Mouse (Mus musculus) midbrain, embryonic 16.5 days (tissue): ENCODE results near the gene Mitf. TPM values are rescaled to one million over a fixed set of nuclear protein-coding genes. Genes with fewer than 3 reads are reported as not detected.

Source experiments
- ATAC-seq: fragments of 200-750 bp; cut with Nextera tagmentation; 2 replicates; pipeline ENCODE4 v1.8.0; 2017; ENCODE audit warnings: moderate TSS enrichment
- H3K27ac ChIP-seq: fragments of 300-500 bp; sonication (generic); 2 replicates; pipeline ENCODE4 v1.5.1; 2014; ENCODE audit warnings: mild to moderate bottlenecking, low read length, mixed read lengths
- H3K27me3 ChIP-seq: fragments of 300-500 bp; sonication (generic); 2 replicates; pipeline ENCODE4 v1.6.1; 2014; ENCODE audit warnings: low read depth, low read length, mixed read lengths; ENCODE audit not compliant: control insufficient read depth, insufficient read depth
- H3K36me3 ChIP-seq: fragments of 300-500 bp; sonication (generic); 2 replicates; pipeline ENCODE4 v1.6.1; 2014; ENCODE audit warnings: mild to moderate bottlenecking, low read length, moderate library complexity, mixed read lengths; ENCODE audit not compliant: control insufficient read depth, insufficient read depth
- H3K4me1 ChIP-seq: fragments of 300-500 bp; sonication (generic); 2 replicates; pipeline ENCODE4 v1.6.1; 2014; ENCODE audit warnings: mild to moderate bottlenecking, low read length, mixed read lengths; ENCODE audit not compliant: control insufficient read depth, insufficient read depth
- H3K4me2 ChIP-seq: fragments of 300-500 bp; sonication (generic); 2 replicates; pipeline ENCODE4 v1.6.1; 2014; ENCODE audit warnings: mild to moderate bottlenecking, low read length, mixed read lengths
- H3K4me3 ChIP-seq: fragments of 300-500 bp; sonication (generic); 2 replicates; pipeline ENCODE4 v1.5.1; 2014; ENCODE audit warnings: low read depth, mild to moderate bottlenecking, low read length, moderate library complexity, mixed read lengths
- H3K9ac ChIP-seq: fragments of 300-500 bp; sonication (generic); 2 replicates; pipeline ENCODE4 v1.6.1; 2014; ENCODE audit warnings: low read depth, low read length, mixed read lengths
- H3K9me3 ChIP-seq: fragments of 300-500 bp; sonication (generic); replicated peaks from 2 replicates; pipeline ENCODE4 v1.6.1; 2014; ENCODE audit warnings: mild to moderate bottlenecking, low read length, mixed read lengths; ENCODE audit not compliant: control insufficient read depth, poor library complexity, severe bottlenecking
- WGBS: fragments of 180-500 bp; shearing (Covaris S2); extraction: QIAGEN DNeasy Blood & Tissue Kit; methylation state at CpG from one replicate; pipeline ENCODE4 v1.1.7; 2014; 5-methylcytosine and 5-hydroxymethylcytosine counted together
- polyA plus RNA-seq: library from polyadenylated mRNA; unstranded; fragments of >200 nt; fragmentation: Nextera tagmentation; extraction: Ambion mirVana; gene quantifications from 2 replicates; pipeline ENCODE4 v1.2.1, GENCODE M21; 2015

The Mitf gene
- polyA plus RNA-seq, 1 experiment from 2014 or later = 1.2 TPM

GRCm38 (mm10) chr6:97952845-97953244 is 146.0 kb downstream of the Mitf start:
- H3K9ac ChIP-seq = no peak overlapping the region
- H3K27ac ChIP-seq = no peak overlapping the region
- 79% methylated on average over 8 of the region's 8 CpGs for WGBS
- H3K36me3 ChIP-seq = no peaks in the 10 kb centered on the region
- no peaks in the 10 kb centered on the region for H3K4me1 ChIP-seq
- no peak overlapping the region for H3K4me2 ChIP-seq
- ATAC-seq = no peak
- no peaks in the 10 kb centered on the region for H3K27me3 ChIP-seq
- no peak overlapping the region for H3K4me3 ChIP-seq
- H3K9me3 ChIP-seq = no peaks in the 10 kb centered on the region

GRCm38 (mm10) chr6:97956121-97956520 is 149.3 kb downstream of the Mitf start:
- Histone ChIP-seq H3K27me3 (no peaks in the 10 kb centered on the region), H3K27ac (no peak overlapping the region), H3K4me2 (no peak overlapping the region), H3K9me3 (no peaks in the 10 kb centered on the region), H3K9ac (no peak overlapping the region), H3K4me3 (no peak overlapping the region), H3K36me3 (no peaks in the 10 kb centered on the region), H3K4me1 (no peaks in the 10 kb centered on the region)
- 81% methylated on average over 6 of the region's 6 CpGs for WGBS
- ATAC-seq = no peak

- no peak for ATAC-seq
- Histone ChIP-seq H3K4me3 (no peak overlapping the region), H3K4me1 (no peaks in the 10 kb centered on the region), H3K27me3 (no peaks in the 10 kb centered on the region), H3K9me3 (no peaks in the 10 kb centered on the region), H3K36me3 (no peaks in the 10 kb centered on the region), H3K27ac (no peak overlapping the region), H3K9ac (no peak overlapping the region), H3K4me2 (no peak overlapping the region)
- WGBS = 95% methylated on average over 10 of the region's 10 CpGs
Observed at GRCm38 (mm10) chr6:97956636-97957035, 149.8 kb downstream of the Mitf start.

- Histone ChIP-seq H3K27me3 (no peaks in the 10 kb centered on the region), H3K4me2 (no peak overlapping the region), H3K9me3 (no peaks in the 10 kb centered on the region), H3K36me3 (no peaks in the 10 kb centered on the region), H3K27ac (no peak overlapping the region), H3K4me3 (no peak overlapping the region), H3K4me1 (no peaks in the 10 kb centered on the region), H3K9ac (no peak overlapping the region)
- 84% methylated on average over 4 of the region's 4 CpGs for WGBS
- no peak for ATAC-seq
Observed at GRCm38 (mm10) chr6:97958276-97958675, 151.4 kb downstream of the Mitf start.

- no peak for ATAC-seq
- no peaks in the 10 kb centered on the region for H3K9me3 ChIP-seq
- no peaks in the 10 kb centered on the region for H3K36me3 ChIP-seq
- H3K9ac ChIP-seq = no peak overlapping the region
- WGBS = 53% methylated on average over 2 of the region's 2 CpGs
- H3K4me2 ChIP-seq = no peak overlapping the region
- H3K27ac ChIP-seq = no peak overlapping the region
- H3K4me1 ChIP-seq = no peaks in the 10 kb centered on the region
- no peaks in the 10 kb centered on the region for H3K27me3 ChIP-seq
- no peak overlapping the region for H3K4me3 ChIP-seq
Observed at GRCm38 (mm10) chr6:97961776-97962175, 154.9 kb downstream of the Mitf start.

GRCm38 (mm10) chr6:97962311-97962710 is 155.5 kb downstream of the Mitf start:
- H3K36me3 ChIP-seq = no peaks in the 10 kb centered on the region
- WGBS = 79% methylated on average over 1 of the region's 1 CpGs

GRCm38 (mm10) chr6:97964750-97965149 is 157.9 kb downstream of the Mitf start:
- Histone ChIP-seq H3K27ac (no peak overlapping the region), H3K36me3 (no peaks in the 10 kb centered on the region), H3K9ac (no peak overlapping the region), H3K4me2 (no peak overlapping the region), H3K27me3 (no peaks in the 10 kb centered on the region), H3K9me3 (no peaks in the 10 kb centered on the region), H3K4me1 (no peaks in the 10 kb centered on the region), H3K4me3 (no peak overlapping the region)
- no peak for ATAC-seq
- WGBS = 67% methylated on average over 3 of the region's 3 CpGs

More at GRCm38 (mm10) chr6:97962311-97962710, 155.5 kb downstream of the Mitf start:
- H3K9ac ChIP-seq = no peak overlapping the region
- H3K27ac ChIP-seq = no peak overlapping the region
- H3K4me3 ChIP-seq = no peak overlapping the region
- H3K9me3 ChIP-seq = no peaks in the 10 kb centered on the region
- ATAC-seq = no peak
- H3K27me3 ChIP-seq = no peaks in the 10 kb centered on the region
- no peaks in the 10 kb centered on the region for H3K4me1 ChIP-seq
- no peak overlapping the region for H3K4me2 ChIP-seq

- no peaks in the 10 kb centered on the region for H3K36me3 ChIP-seq
- H3K4me1 ChIP-seq = no peaks in the 10 kb centered on the region
- H3K9ac ChIP-seq = no peak overlapping the region
- no peak for ATAC-seq
- no peaks in the 10 kb centered on the region for H3K27me3 ChIP-seq
- no peaks in the 10 kb centered on the region for H3K9me3 ChIP-seq
- WGBS = 45% methylated on average over 9 of the region's 9 CpGs
- no peak overlapping the region for H3K4me3 ChIP-seq
- no peak overlapping the region for H3K27ac ChIP-seq
- no peak overlapping the region for H3K4me2 ChIP-seq
Observed at GRCm38 (mm10) chr6:97981668-97982067, 174.8 kb downstream of the Mitf start.

GRCm38 (mm10) chr6:97985658-97986057 is 178.8 kb downstream of the Mitf start:
- Histone ChIP-seq H3K36me3 (no peaks in the 10 kb centered on the region), H3K9me3 (no peaks in the 10 kb centered on the region), H3K4me2 (no peak overlapping the region), H3K27ac (no peak overlapping the region), H3K27me3 (no peaks in the 10 kb centered on the region), H3K4me1 (no peaks in the 10 kb centered on the region), H3K4me3 (no peak overlapping the region), H3K9ac (no peak overlapping the region)
- WGBS = 59% methylated on average over 9 of the region's 9 CpGs
- ATAC-seq = no peak

GRCm38 (mm10) chr6:97986417-97986816 is 179.6 kb downstream of the Mitf start:
- Histone ChIP-seq H3K4me2 (no peak overlapping the region), H3K27ac (no peak overlapping the region), H3K9me3 (no peaks in the 10 kb centered on the region), H3K27me3 (no peaks in the 10 kb centered on the region), H3K36me3 (no peaks in the 10 kb centered on the region), H3K4me3 (no peak overlapping the region), H3K4me1 (0 out of 2 replicates have a peak, but pooled peaks cover 2% of the 10 kb centered on the region), H3K9ac (no peak overlapping the region)
- WGBS = 84% methylated on average over 3 of the region's 3 CpGs
- no peak for ATAC-seq
